Mouse (Mus musculus): ENCODE results near the gene Ccdc141. TPM values are rescaled to one million over a fixed set of nuclear protein-coding genes. Genes with fewer than 3 reads are reported as not detected.
A peak's percentile ranks its signal among the peaks of the same experiment; 100 is the strongest.

Ccdc141 gene
- polyA plus RNA-seq, 1 experiment from 2014 or later, result 12.7 TPM

- H3K27ac ChIP-seq, result no peak overlapping the region
- no peaks in the 10 kb centered on the region for H3K36me3 ChIP-seq (ENCODE audit: insufficient read depth, low read length)
- H3K4me1 ChIP-seq (replicated peaks; ENCODE audit: insufficient read depth, low read length), result no peaks in the 10 kb centered on the region
- H3K27me3 ChIP-seq (ENCODE audit: insufficient read depth, low read length), result no peaks in the 10 kb centered on the region
- no peak overlapping the region for H3K4me3 ChIP-seq (replicated peaks; ENCODE audit: low read depth, low read length)
- no peaks in the 10 kb centered on the region for H3K9me3 ChIP-seq (replicated peaks; ENCODE audit: low read length)
- H3K9ac ChIP-seq (ENCODE audit: low read depth, low read length), result no peak overlapping the region
- 91% methylated on average over 3 of the region's 3 CpGs for WGBS
- TF ChIP-seq CTCF (IDR thresholded peaks at IDR 0.05; ENCODE audit: low read depth), result no peak
- ATAC-seq (replicated peaks; ENCODE audit: low FRiP score, low read depth) (no peak), DNase-seq (ENCODE audit: low spot score) (no peak)
- no peak overlapping the region for H3K4me2 ChIP-seq (ENCODE audit: low read length)
Observed at GRCm38 (mm10) chr2:77080657-77081056, 89.8 kb downstream of the Ccdc141 start.

- no peak overlapping the region for H3K9ac ChIP-seq (ENCODE audit: low read depth, low read length)
- no peak overlapping the region for H3K27ac ChIP-seq
- no peak overlapping the region for H3K4me3 ChIP-seq (replicated peaks; ENCODE audit: low read depth, low read length)
- H3K9me3 ChIP-seq (replicated peaks; ENCODE audit: low read length), result no peaks in the 10 kb centered on the region
- H3K4me2 ChIP-seq (ENCODE audit: low read length), result no peak overlapping the region
- no peaks in the 10 kb centered on the region for H3K36me3 ChIP-seq (ENCODE audit: insufficient read depth, low read length)
- no peaks in the 10 kb centered on the region for H3K27me3 ChIP-seq (ENCODE audit: insufficient read depth, low read length)
- DNase-seq (ENCODE audit: low spot score), result no peak
- 60% methylated on average over 4 of the region's 4 CpGs for WGBS
- no peak for ATAC-seq (replicated peaks; ENCODE audit: low FRiP score, low read depth)
- H3K4me1 ChIP-seq (replicated peaks; ENCODE audit: insufficient read depth, low read length), result no peaks in the 10 kb centered on the region
- no peak for TF ChIP-seq CTCF (IDR thresholded peaks at IDR 0.05; ENCODE audit: low read depth)
Observed at GRCm38 (mm10) chr2:77078746-77079145, 91.7 kb downstream of the Ccdc141 start.

GRCm38 (mm10) chr2:77074373-77074772, 96.1 kb downstream of the Ccdc141 start:
- no peak for ATAC-seq (replicated peaks; ENCODE audit: low FRiP score, low read depth)
- Histone ChIP-seq H3K4me1 (replicated peaks; ENCODE audit: insufficient read depth, low read length) (no peaks in the 10 kb centered on the region), H3K27ac (no peak overlapping the region), H3K4me2 (ENCODE audit: low read length) (no peak overlapping the region), H3K9me3 (replicated peaks; ENCODE audit: low read length) (no peaks in the 10 kb centered on the region), H3K9ac (ENCODE audit: low read depth, low read length) (no peak overlapping the region), H3K27me3 (ENCODE audit: insufficient read depth, low read length) (no peaks in the 10 kb centered on the region), H3K36me3 (ENCODE audit: insufficient read depth, low read length) (no peaks in the 10 kb centered on the region), H3K4me3 (replicated peaks; ENCODE audit: low read depth, low read length) (no peak overlapping the region)
- no peak for DNase-seq (ENCODE audit: low spot score)
- WGBS, result 61% methylated on average over 6 of the region's 6 CpGs
- no peak for TF ChIP-seq CTCF (IDR thresholded peaks at IDR 0.05; ENCODE audit: low read depth)

GRCm38 (mm10) chr2:77073930-77074329, 96.5 kb downstream of the Ccdc141 start:
- no peaks in the 10 kb centered on the region for H3K4me1 ChIP-seq (replicated peaks; ENCODE audit: insufficient read depth, low read length)
- H3K27me3 ChIP-seq (ENCODE audit: insufficient read depth, low read length), result no peaks in the 10 kb centered on the region
- no peak for DNase-seq (ENCODE audit: low spot score)
- no peak for TF ChIP-seq CTCF (IDR thresholded peaks at IDR 0.05; ENCODE audit: low read depth)
- no peaks in the 10 kb centered on the region for H3K9me3 ChIP-seq (replicated peaks; ENCODE audit: low read length)
- H3K36me3 ChIP-seq (ENCODE audit: insufficient read depth, low read length), result no peaks in the 10 kb centered on the region
- no peak overlapping the region for H3K4me3 ChIP-seq (replicated peaks; ENCODE audit: low read depth, low read length)
- H3K9ac ChIP-seq (ENCODE audit: low read depth, low read length), result no peak overlapping the region
- no peak overlapping the region for H3K4me2 ChIP-seq (ENCODE audit: low read length)
- ATAC-seq (replicated peaks; ENCODE audit: low FRiP score, low read depth), result no peak
- no peak overlapping the region for H3K27ac ChIP-seq
- 69% methylated on average over 5 of the region's 5 CpGs for WGBS

DNA sequence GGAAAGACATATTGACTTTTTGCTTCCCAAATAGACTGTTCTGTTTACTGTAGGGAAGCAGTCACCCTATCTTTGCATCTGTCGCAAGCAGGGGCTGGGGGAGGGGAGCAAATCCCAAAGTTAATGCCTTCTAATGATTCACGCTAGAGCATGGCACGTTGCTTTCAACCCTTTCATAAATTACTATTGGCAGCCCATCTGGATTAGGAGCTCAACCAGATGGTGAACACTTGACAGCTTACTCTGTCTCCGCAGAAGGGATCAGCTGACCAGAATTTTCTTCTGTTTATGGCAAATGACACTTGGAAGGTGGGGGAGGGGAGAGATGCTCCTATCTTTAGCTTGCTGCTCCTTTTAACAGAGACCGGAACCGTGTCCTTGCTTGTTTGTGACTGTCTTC, 105.1 kb downstream of the Ccdc141 start:
- 54% methylated on average over 6 of the region's 6 CpGs for WGBS
- no peak for DNase-seq (ENCODE audit: low spot score)
- Histone ChIP-seq H3K4me1 (replicated peaks; ENCODE audit: insufficient read depth, low read length) (no peaks in the 10 kb centered on the region), H3K27me3 (ENCODE audit: insufficient read depth, low read length) (no peaks in the 10 kb centered on the region), H3K9ac (ENCODE audit: low read depth, low read length) (no peak overlapping the region), H3K4me2 (ENCODE audit: low read length) (no peak overlapping the region), H3K9me3 (replicated peaks; ENCODE audit: low read length) (no peaks in the 10 kb centered on the region), H3K4me3 (replicated peaks; ENCODE audit: low read depth, low read length) (no peak overlapping the region), H3K27ac (no peak overlapping the region), H3K36me3 (ENCODE audit: insufficient read depth, low read length) (no peaks in the 10 kb centered on the region)
- ATAC-seq (replicated peaks; ENCODE audit: low FRiP score, low read depth), result no peak
- TF ChIP-seq CTCF (IDR thresholded peaks at IDR 0.05; ENCODE audit: low read depth), result no peak

DNA sequence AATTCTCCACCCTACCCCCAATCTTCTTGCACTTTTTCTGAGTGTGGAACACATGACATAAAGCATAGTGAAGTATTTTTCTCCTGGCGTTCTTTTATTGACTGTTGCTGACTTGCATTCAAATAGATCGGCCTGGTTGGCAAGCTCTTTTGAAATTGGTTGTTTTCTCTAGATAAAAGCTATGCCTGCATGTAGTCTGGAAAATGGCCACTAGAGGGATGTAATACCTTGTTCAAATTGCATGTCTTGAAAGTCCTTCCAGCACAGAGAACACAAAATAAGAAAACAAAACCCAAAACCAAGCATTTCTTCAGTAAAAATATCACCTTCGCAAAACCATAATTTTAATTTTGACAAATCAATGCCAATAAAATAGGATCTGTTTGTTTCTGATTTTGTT, 108.6 kb downstream of the Ccdc141 start:
- peak; percentile 94 for TF ChIP-seq CTCF (IDR thresholded peaks at IDR 0.05; ENCODE audit: low read depth)
- Histone ChIP-seq H3K4me1 (replicated peaks; ENCODE audit: insufficient read depth, low read length) (no peaks in the 10 kb centered on the region), H3K27me3 (ENCODE audit: insufficient read depth, low read length) (no peaks in the 10 kb centered on the region), H3K4me2 (ENCODE audit: low read length) (no peak overlapping the region), H3K36me3 (ENCODE audit: insufficient read depth, low read length) (no peaks in the 10 kb centered on the region), H3K27ac (no peak overlapping the region), H3K9me3 (replicated peaks; ENCODE audit: low read length) (no peaks in the 10 kb centered on the region), H3K9ac (ENCODE audit: low read depth, low read length) (no peak overlapping the region), H3K4me3 (replicated peaks; ENCODE audit: low read depth, low read length) (no peak overlapping the region)
- peak; percentile 83 for DNase-seq (ENCODE audit: low spot score)
- 37% methylated on average over 3 of the region's 3 CpGs for WGBS
- no peak for ATAC-seq (replicated peaks; ENCODE audit: low FRiP score, low read depth)

- H3K9ac ChIP-seq (ENCODE audit: low read depth, low read length), result no peak overlapping the region
- H3K4me2 ChIP-seq (ENCODE audit: low read length), result no peak overlapping the region
- no peaks in the 10 kb centered on the region for H3K27me3 ChIP-seq (ENCODE audit: insufficient read depth, low read length)
- H3K36me3 ChIP-seq (ENCODE audit: insufficient read depth, low read length), result no peaks in the 10 kb centered on the region
- no peak overlapping the region for H3K4me3 ChIP-seq (replicated peaks; ENCODE audit: low read depth, low read length)
- H3K4me1 ChIP-seq (replicated peaks; ENCODE audit: insufficient read depth, low read length), result no peaks in the 10 kb centered on the region
- no peak for TF ChIP-seq CTCF (IDR thresholded peaks at IDR 0.05; ENCODE audit: low read depth)
- DNase-seq (ENCODE audit: low spot score) (no peak), ATAC-seq (replicated peaks; ENCODE audit: low FRiP score, low read depth) (no peak)
- 70% methylated on average over 8 of the region's 8 CpGs for WGBS
- H3K9me3 ChIP-seq (replicated peaks; ENCODE audit: low read length), result no peaks in the 10 kb centered on the region
- no peak overlapping the region for H3K27ac ChIP-seq
Observed at GRCm38 (mm10) chr2:77059596-77059995, 110.8 kb downstream of the Ccdc141 start.
